Mouse (Mus musculus) thymus, postnatal 0 days (tissue): ENCODE data around the gene Spryd7. TPM values are rescaled to one million over a fixed set of nuclear protein-coding genes. Genes with fewer than 3 reads are reported as not detected.

Experiments
- DNase-seq: peaks from one replicate; pipeline ENCODE4 v3.0.0-alpha.2; 2015; ENCODE audit warnings: low spot score
- polyA plus RNA-seq: library from polyadenylated mRNA; unstranded; fragments of >200 nt; fragmentation: Nextera tagmentation; extraction: Ambion mirVana; gene quantifications from 2 replicates; pipeline ENCODE4 v1.2.1, GENCODE M21; 2015

Spryd7 gene
- polyA plus RNA-seq, 1 experiment from 2014 or later, result 33.9 TPM

GRCm38 (mm10) chr14:61536631-61537264, 19.9 kb downstream of the Spryd7 start:
- no peak for DNase-seq

GRCm38 (mm10) chr14:61535811-61536210, 20.9 kb downstream of the Spryd7 start:
- no peak for DNase-seq

GRCm38 (mm10) chr14:61530966-61531365, 25.7 kb downstream of the Spryd7 start:
- no peak for DNase-seq

- no peak for DNase-seq
Measured at GRCm38 (mm10) chr14:61530396-61530795, 26.3 kb downstream of the Spryd7 start.

GRCm38 (mm10) chr14:61529533-61529932, 27.2 kb downstream of the Spryd7 start:
- DNase-seq, result no peak

- no peak for DNase-seq
Measured at GRCm38 (mm10) chr14:61526006-61526405, 30.7 kb downstream of the Spryd7 start.

- DNase-seq, result no peak
Measured at GRCm38 (mm10) chr14:61523821-61524220, 32.9 kb downstream of the Spryd7 start.

- no peak for DNase-seq
Measured at GRCm38 (mm10) chr14:61518659-61519480, 37.8 kb downstream of the Spryd7 start.

- DNase-seq, result no peak
Measured at GRCm38 (mm10) chr14:61516471-61517426, 39.9 kb downstream of the Spryd7 start.

GRCm38 (mm10) chr14:61511494-61511893, 45.2 kb downstream of the Spryd7 start:
- no peak for DNase-seq

- DNase-seq, result peak; percentile 78
Measured at GRCm38 (mm10) chr14:61497716-61498490, 58.8 kb downstream of the Spryd7 start.

- no peak for DNase-seq
Measured at GRCm38 (mm10) chr14:61493511-61494135, 63.1 kb downstream of the Spryd7 start.

Other genes starting within 250 kb of the Spryd7 start
- gene Arl11, start 247.1 kb downstream of the Spryd7 start, polyA plus RNA-seq, result 2.7 and 3.7 TPM in 2 replicates
- 6.7 TPM in 2 replicates for gene Ebpl, start 196.4 kb downstream of the Spryd7 start, polyA plus RNA-seq
- gene Kpna3, start 117.0 kb downstream of the Spryd7 start, polyA plus RNA-seq, result 43.7 and 48.1 TPM in 2 replicates
- 18.2 and 19.2 TPM in 2 replicates for gene Trim13, start 41.4 kb upstream of the Spryd7 start, polyA plus RNA-seq
- 0.91 and 1.3 TPM in 2 replicates for gene Kcnrg, start 50.6 kb upstream of the Spryd7 start, polyA plus RNA-seq